Mouse (Mus musculus): Measurements from ENCODE around the gene Npsr1. TPM values are rescaled to one million over a fixed set of nuclear protein-coding genes. Genes with fewer than 3 reads are reported as not detected.

Gene Npsr1
- polyA plus RNA-seq, 1 experiment = not detected

DNA sequence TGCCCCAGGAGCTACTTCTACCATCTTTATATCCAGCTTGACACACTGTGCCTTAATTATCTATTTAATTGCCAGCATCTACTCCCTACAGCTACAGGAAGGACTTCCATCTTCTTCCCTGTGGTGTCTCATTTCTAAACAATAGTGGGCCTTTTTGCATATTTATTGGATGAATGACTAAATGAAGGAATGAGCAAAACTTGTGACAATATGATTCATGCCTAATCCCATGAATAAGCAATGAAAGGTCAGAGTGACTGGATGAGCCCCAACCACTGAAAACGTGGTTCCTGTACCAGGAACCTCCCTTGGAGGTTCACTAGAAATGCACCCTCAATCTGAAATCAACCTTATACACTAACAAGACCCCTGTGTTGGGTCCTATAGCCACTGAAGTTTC is 249.2 kb downstream of the Npsr1 start:
- no peak overlapping the region for H3K9ac ChIP-seq (ENCODE audit: low read depth, poor library complexity, severe bottlenecking)
- TF ChIP-seq POLR2A (IDR thresholded peaks at IDR 0.05; ENCODE audit: insufficient read depth, low read length) (no peak), EP300 (IDR thresholded peaks at IDR 0.05; ENCODE audit: insufficient read depth, low read depth, low read length) (no peak), CTCF (IDR thresholded peaks at IDR 0.05; ENCODE audit: low read depth, low read length) (no peak)
- no peak overlapping the region for H3K27ac ChIP-seq (ENCODE audit: insufficient read depth, low read length)
- H3K9me3 ChIP-seq (replicated peaks; ENCODE audit: control insufficient read depth, insufficient read depth, low read length, poor library complexity, severe bottlenecking) = no peaks in the 10 kb centered on the region
- no peaks in the 10 kb centered on the region for H3K4me1 ChIP-seq (ENCODE audit: control insufficient read depth, insufficient read depth, low read length)
- no peaks in the 10 kb centered on the region for H3K36me3 ChIP-seq (ENCODE audit: control insufficient read depth, insufficient read depth, low read length, poor library complexity, severe bottlenecking)
- H3K27me3 ChIP-seq (ENCODE audit: control insufficient read depth, insufficient read depth, low read length, poor library complexity, severe bottlenecking) = no peaks in the 10 kb centered on the region
- no peak overlapping the region for H3K4me3 ChIP-seq (ENCODE audit: low read depth, low read length)

DNA sequence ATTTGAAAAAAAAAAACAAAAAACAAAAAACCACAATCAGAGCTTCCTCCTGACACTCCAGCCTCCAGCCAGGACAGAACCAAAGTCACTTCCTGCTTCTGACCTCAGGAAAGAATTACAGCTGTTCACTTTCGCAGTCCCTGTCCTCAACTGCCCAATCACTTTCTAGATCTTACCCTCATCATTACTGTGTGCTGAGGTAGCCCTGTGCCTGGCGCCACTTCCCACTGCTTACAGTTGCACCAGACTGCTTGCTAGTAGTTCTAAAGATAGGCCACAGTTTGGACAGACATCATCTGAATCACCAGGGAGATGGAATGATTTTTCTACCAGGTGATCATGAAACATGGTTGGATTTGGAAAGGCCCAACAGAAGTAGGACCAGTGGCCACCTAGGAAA is 251.7 kb downstream of the Npsr1 start:
- Histone ChIP-seq H3K27ac (ENCODE audit: insufficient read depth, low read length) (no peak overlapping the region), H3K4me1 (ENCODE audit: control insufficient read depth, insufficient read depth, low read length) (no peaks in the 10 kb centered on the region), H3K4me3 (ENCODE audit: low read depth, low read length) (no peak overlapping the region), H3K36me3 (ENCODE audit: control insufficient read depth, insufficient read depth, low read length, poor library complexity, severe bottlenecking) (no peaks in the 10 kb centered on the region), H3K27me3 (ENCODE audit: control insufficient read depth, insufficient read depth, low read length, poor library complexity, severe bottlenecking) (no peaks in the 10 kb centered on the region), H3K9me3 (replicated peaks; ENCODE audit: control insufficient read depth, insufficient read depth, low read length, poor library complexity, severe bottlenecking) (no peaks in the 10 kb centered on the region), H3K9ac (ENCODE audit: low read depth, poor library complexity, severe bottlenecking) (no peak overlapping the region)
- no peak for TF ChIP-seq EP300 (IDR thresholded peaks at IDR 0.05; ENCODE audit: insufficient read depth, low read depth, low read length)
- no peak for TF ChIP-seq CTCF (IDR thresholded peaks at IDR 0.05; ENCODE audit: low read depth, low read length)
- no peak for TF ChIP-seq POLR2A (IDR thresholded peaks at IDR 0.05; ENCODE audit: insufficient read depth, low read length)

- Histone ChIP-seq H3K36me3 (ENCODE audit: control insufficient read depth, insufficient read depth, low read length, poor library complexity, severe bottlenecking) (no peaks in the 10 kb centered on the region), H3K27me3 (ENCODE audit: control insufficient read depth, insufficient read depth, low read length, poor library complexity, severe bottlenecking) (no peaks in the 10 kb centered on the region), H3K4me3 (ENCODE audit: low read depth, low read length) (no peak overlapping the region), H3K9ac (ENCODE audit: low read depth, poor library complexity, severe bottlenecking) (no peak overlapping the region), H3K9me3 (replicated peaks; ENCODE audit: control insufficient read depth, insufficient read depth, low read length, poor library complexity, severe bottlenecking) (no peaks in the 10 kb centered on the region), H3K27ac (ENCODE audit: insufficient read depth, low read length) (no peak overlapping the region), H3K4me1 (ENCODE audit: control insufficient read depth, insufficient read depth, low read length) (no peaks in the 10 kb centered on the region)
- TF ChIP-seq POLR2A (IDR thresholded peaks at IDR 0.05; ENCODE audit: insufficient read depth, low read length) = no peak
- no peak for TF ChIP-seq EP300 (IDR thresholded peaks at IDR 0.05; ENCODE audit: insufficient read depth, low read depth, low read length)
- no peak for TF ChIP-seq CTCF (IDR thresholded peaks at IDR 0.05; ENCODE audit: low read depth, low read length)
Observed at GRCm38 (mm10) chr9:24351402-24351801, 253.6 kb downstream of the Npsr1 start.
